Mouse (Mus musculus) olfactory bulb, adult 2 months (tissue): ENCODE measurements around the gene Tmem138. TPM values are rescaled to one million over a fixed set of nuclear protein-coding genes. Genes with fewer than 3 reads are reported as not detected.
"Not testable (repeated sequence)": the region's sequence is repeated elsewhere in the genome, so short reads cannot be mapped to it uniquely, and the experiment has no call there.

Source experiments
- H3K27ac ChIP-seq: fragments of 200-500 bp; 2 replicates; pipeline ENCODE4 v1.5.1; 2012; ENCODE audit warnings: low read depth, low read length; ENCODE audit not compliant: insufficient read depth
- H3K4me1 ChIP-seq: fragments of 200-500 bp; 2 replicates; pipeline ENCODE4 v1.6.1; 2012; ENCODE audit warnings: low read length; ENCODE audit not compliant: control insufficient read depth, insufficient read depth
- H3K4me3 ChIP-seq: fragments of 200-500 bp; 2 replicates; pipeline ENCODE4 v1.5.1; 2012; ENCODE audit warnings: mild to moderate bottlenecking, low read depth, low read length, moderate library complexity; ENCODE audit not compliant: insufficient read depth
- CTCF ChIP-seq: fragments of 200-500 bp; IDR thresholded peaks from 2 replicates; pipeline ENCODE4 v1.5.1; 2012; ENCODE audit warnings: low read depth, mild to moderate bottlenecking, low read length, moderate library complexity; ENCODE audit not compliant: insufficient read depth
- POLR2A ChIP-seq: fragments of 200-500 bp; IDR thresholded peaks from 2 replicates; pipeline ENCODE4 v1.6.1; 2012; ENCODE audit warnings: mild to moderate bottlenecking, low read depth, low read length, moderate library complexity; ENCODE audit not compliant: insufficient read depth
- WGBS: fragments of 180-500 bp; shearing (Covaris S2); methylation state at CpG from one replicate; pipeline ENCODE4 v1.1.7; 2018; 5-methylcytosine and 5-hydroxymethylcytosine counted together
- polyA plus RNA-seq: library from polyadenylated mRNA; stranded (reverse); fragments of >200 nt; gene quantifications from 2 replicates; pipeline ENCODE4 v1.2.4, GENCODE M21; 2012; ENCODE audit warnings: low replicate concordance; ENCODE audit not compliant: missing spikeins, insufficient read depth, insufficient read length

Gene Tmem138
- polyA plus RNA-seq, 1 experiment, result not detected

DNA sequence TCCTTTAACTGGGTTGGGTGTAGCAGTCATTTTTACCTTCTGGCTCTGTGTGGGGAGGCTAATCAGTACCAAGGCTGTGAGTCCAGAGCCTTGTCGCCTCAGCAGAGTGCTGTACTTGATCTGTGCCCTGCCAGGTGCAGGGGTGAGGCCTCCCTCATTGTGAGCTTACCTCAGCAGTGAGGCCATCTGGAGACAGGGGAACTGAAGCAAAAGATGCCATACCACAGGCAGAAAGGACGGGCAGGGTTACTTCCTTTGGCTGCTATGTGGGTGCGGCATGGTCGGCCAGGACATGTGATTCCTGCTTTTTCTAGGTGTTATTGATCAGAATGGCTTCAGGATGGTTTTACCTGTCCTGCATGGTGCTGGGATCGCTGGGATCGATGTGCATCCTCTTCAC lies 4.8 kb upstream of the Tmem138 start:
- 86% methylated on average over 6 of the region's 6 CpGs for WGBS
- no peak overlapping the region for H3K4me3 ChIP-seq
- TF ChIP-seq POLR2A, result no peak
- TF ChIP-seq CTCF, result no peak
- no peak overlapping the region for H3K27ac ChIP-seq
- H3K4me1 ChIP-seq, result peaks cover 2% of the 10 kb centered on the region; the same call in 1 of the 2 replicates

DNA sequence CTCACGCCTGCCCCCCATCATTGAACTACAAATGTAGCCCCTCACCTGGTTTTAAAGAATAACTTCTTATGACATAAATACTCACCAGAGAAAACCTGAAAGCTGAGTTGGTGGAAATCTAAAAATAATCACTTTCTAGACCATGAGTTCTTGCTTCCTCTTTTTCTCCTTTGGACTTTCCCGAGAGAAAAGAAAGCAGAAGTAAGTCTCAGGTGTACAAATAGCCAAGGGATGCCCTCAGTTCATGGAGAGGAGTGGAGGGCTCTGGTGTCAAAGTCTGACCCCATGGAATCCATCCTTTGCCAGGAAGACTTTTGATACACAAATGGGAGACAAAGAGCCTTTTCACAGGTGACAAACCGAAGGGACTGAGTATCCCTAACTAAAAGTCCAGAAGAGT lies 3.6 kb upstream of the Tmem138 start:
- 88% methylated on average over 3 of the region's 3 CpGs for WGBS
- no peak overlapping the region for H3K27ac ChIP-seq
- H3K4me1 ChIP-seq, result peaks cover 2% of the 10 kb centered on the region; the same call in 1 of the 2 replicates
- no peak overlapping the region for H3K4me3 ChIP-seq
- no peak for TF ChIP-seq CTCF
- TF ChIP-seq POLR2A, result no peak

DNA sequence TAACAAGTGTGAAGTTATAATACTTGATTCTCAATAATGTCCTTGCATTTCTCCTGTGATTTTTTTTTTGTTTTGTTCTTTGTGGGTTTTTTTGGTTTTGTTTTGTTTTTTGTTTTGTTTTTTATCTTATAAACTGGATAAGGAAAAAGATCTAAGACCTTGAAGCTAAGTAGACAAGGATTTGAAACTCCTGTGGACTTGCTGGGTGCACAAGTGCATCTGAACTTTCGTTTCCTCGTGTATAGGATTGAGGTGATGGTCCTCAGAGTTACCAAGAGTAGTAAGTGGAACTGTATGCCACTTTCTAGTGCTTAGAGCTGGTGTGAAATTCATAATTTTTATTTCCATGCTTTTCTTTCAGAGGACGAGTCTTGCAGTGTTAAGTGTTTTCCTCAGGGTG lies 2.9 kb upstream of the Tmem138 start:
- Histone ChIP-seq H3K27ac (no peak overlapping the region), H3K4me3 (no peak overlapping the region), H3K4me1 (peaks cover 2% of the 10 kb centered on the region; the same call in 1 of the 2 replicates)
- 88% methylated on average over 3 of the region's 3 CpGs for WGBS
- TF ChIP-seq POLR2A, result no peak
- no peak for TF ChIP-seq CTCF

DNA sequence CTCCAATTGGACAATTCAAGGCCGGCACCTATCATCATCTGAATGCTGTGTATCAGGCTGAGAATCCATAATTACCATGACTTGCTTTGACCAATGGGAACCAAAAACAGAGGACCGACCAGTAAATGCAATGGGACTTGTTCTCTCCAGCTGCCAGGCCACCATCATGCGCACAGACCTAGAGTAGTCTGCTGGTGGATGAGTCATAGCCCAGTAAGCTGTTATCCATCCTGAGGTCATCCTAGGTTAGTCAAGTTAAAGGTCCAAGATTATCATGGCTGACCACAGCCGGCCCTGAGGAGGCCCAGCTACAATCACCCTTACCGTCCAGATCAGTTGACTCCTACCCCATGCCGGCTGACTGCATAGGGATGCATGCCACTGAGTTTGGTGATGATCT lies 7.5 kb downstream of the Tmem138 start:
- H3K4me3 ChIP-seq, result no peak overlapping the region
- no peak for TF ChIP-seq POLR2A
- TF ChIP-seq CTCF, result no peak
- no peaks in the 10 kb centered on the region for H3K4me1 ChIP-seq
- WGBS, result 96% methylated on average over 6 of the region's 6 CpGs
- H3K27ac ChIP-seq, result no peak overlapping the region

DNA sequence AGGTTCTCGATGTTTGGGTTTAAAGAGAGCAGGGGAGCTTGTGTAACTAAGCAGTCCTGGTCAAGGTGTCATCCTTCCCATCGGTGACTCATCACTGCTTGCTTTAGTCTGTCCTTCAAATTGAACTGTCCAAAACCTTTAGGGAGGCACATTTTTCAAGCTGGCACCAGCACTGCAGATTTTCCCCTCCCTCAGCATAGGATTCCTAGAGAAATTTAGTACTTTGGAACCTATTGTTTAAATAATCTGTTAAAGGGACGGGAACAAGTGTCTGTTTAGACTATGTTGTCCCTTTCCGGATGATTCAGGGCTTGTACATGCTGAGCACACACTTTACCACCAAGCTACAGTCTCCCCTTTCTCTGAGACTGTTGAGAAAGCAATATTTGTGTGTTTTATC lies 11.9 kb downstream of the Tmem138 start:
- no peaks in the 10 kb centered on the region for H3K4me1 ChIP-seq
- WGBS, result 74% methylated on average over 4 of the region's 4 CpGs
- H3K4me3 ChIP-seq, result no peak overlapping the region
- TF ChIP-seq CTCF, result no peak
- no peak overlapping the region for H3K27ac ChIP-seq

DNA sequence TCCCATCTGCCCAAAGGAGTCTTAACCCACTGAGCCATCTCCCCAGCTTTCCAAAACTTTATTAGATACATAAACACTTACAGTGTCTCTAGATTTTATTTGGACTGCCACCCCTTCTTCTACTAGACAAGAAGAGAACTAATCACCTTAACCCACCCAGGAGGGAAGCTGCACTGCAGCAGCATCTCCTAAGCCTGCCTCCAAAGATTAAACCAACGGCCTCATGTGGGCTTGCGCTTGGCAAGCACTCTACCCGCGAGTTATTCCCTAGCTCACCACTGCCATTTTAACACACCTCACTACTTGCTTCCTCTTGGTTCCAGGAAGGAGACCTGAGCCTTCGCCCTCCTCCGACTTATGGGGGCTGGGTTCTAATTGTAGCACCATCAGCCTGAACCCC lies 12.9 kb downstream of the Tmem138 start:
- no peak overlapping the region for H3K27ac ChIP-seq
- no peaks in the 10 kb centered on the region for H3K4me1 ChIP-seq
- no peak for TF ChIP-seq CTCF
- TF ChIP-seq POLR2A, result no peak
- no peak overlapping the region for H3K4me3 ChIP-seq
- WGBS, result 87% methylated on average over 6 of the region's 6 CpGs

DNA sequence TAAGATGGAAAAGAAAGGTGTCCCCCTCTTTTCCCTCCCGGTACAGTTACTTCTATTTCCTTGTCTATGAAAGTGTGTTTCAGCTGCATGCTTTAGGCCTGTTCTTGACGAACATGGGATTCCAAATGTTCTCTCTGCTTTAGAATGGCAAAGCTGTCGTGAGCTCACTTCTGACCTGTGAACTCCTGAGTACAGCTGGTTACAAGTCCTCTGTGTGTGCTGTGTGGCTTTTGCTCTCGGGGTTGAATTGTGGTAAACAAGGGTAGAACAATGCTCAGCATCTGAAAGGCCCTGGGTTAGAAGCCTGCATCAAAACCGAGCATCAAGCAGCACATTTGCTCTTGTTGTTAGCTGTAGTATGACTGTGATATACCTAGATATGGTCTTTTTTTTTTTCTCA lies 14.8 kb downstream of the Tmem138 start:
- Histone ChIP-seq H3K27ac (no peak overlapping the region), H3K4me3 (no peak overlapping the region), H3K4me1 (no peaks in the 10 kb centered on the region)
- TF ChIP-seq CTCF (no peak), POLR2A (no peak)
- 64% methylated on average over 5 of the region's 5 CpGs for WGBS

DNA sequence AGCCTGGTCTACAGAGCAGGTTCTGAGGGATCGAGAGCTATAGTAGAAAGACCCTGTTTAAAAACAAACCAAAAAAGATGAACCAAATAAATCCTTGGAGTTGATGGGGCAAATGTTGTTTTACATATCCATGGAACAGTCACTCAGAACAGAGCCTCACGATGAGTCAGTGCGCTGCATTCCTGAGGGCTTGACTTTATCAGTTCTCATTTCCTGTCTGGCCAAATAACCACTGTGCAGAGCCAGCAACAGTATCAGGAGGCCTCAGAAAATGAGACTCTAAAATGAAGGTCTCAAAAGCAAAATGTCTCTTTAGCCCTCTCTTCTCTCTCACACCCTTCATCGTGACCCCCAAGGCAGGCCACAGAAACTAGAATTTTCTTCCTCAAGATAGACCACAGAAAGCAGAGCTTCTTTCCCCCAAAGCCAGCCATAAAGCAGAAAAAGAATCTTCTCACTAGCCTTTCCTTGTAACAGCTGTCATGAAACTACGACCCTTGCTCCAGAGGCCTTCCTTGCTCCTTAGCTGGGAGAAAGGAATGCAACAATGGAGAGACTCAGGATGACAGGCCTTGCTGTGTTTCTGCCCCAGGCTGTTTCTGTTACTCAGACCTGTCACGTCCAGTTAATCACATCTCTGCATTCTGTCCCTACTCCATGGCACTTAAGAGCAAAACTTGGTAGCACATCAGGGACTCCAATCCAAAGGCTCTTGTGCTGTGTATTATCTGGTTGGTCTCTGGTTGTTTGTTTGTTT lies 15.4 kb downstream of the Tmem138 start:
- TF ChIP-seq CTCF (no peak), POLR2A (no peak)
- Histone ChIP-seq H3K4me1 (no peaks in the 10 kb centered on the region), H3K27ac (no peak overlapping the region), H3K4me3 (no peak overlapping the region)
- 76% methylated on average over 6 of the region's 6 CpGs for WGBS

DNA sequence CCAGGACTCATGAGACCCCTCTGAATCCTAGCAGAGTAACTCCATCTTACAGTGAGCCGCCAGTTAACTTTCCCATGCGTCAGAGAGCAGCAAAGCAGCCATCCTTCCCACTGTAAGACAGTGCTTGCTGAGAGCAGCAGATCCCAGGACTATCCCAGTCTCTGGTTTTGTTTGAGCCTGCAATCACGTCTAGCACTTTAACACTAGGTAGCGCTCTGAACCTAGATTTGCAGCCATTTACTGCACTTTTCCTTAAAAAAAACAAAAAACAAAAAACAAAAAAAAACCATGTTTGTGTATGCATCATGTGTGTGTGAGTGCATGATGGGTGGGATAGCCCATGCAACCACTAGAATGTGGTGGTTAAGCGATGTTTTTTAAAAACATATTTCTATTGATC lies 17.1 kb downstream of the Tmem138 start:
- WGBS, result 43% methylated on average over 5 of the region's 5 CpGs
- Histone ChIP-seq H3K4me3 (no peak overlapping the region), H3K4me1 (no peaks in the 10 kb centered on the region), H3K27ac (no peak overlapping the region)
- TF ChIP-seq CTCF (no peak), POLR2A (no peak)

DNA sequence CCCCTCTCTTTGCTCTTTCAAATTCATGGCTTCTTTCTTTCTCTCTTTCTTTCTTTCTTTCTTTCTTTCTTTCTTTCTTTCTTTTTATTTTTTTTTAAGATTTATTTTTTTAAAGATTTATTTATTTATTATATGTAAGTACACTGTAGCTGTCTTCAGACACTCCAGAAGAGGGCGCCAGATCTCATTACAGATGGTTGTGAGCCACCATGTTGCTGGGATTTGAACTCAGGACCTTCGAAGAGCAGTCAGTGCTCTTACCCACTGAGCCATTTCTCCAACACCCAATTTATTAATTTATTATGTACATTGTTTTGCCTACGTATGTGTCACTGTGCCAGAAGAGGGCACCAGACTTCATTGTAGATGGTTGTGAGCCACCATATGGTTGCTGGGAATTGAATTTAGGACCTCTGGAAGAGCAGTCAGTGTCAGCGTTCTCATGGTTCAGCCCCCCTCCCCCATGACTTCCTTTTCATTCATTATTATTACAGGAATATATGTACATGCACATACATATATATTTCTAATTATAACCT lies 19.3 kb downstream of the Tmem138 start:
- WGBS, result 75% methylated on average over 4 of the region's 4 CpGs

More for the DNA sequence above, 19.3 kb downstream of the Tmem138 start:
- H3K27ac ChIP-seq, H3K4me3 ChIP-seq, H3K4me1 ChIP-seq: not testable (repeated sequence)
